Mouse (Mus musculus) intestine, postnatal 0 days (tissue): ENCODE measurements around the gene Zbtb20. TPM values are rescaled to one million over a fixed set of nuclear protein-coding genes. Genes with fewer than 3 reads are reported as not detected.
"Not testable (repeated sequence)": the region's sequence is repeated elsewhere in the genome, so short reads cannot be mapped to it uniquely, and the experiment has no call there.

ENCODE experiments used
- ATAC-seq: fragments of 200-750 bp; cut with Nextera tagmentation; 2 replicates; pipeline ENCODE4 v1.8.0; 2017; ENCODE audit warnings: mild to moderate bottlenecking, moderate TSS enrichment, moderate library complexity
- H3K27ac ChIP-seq: fragments of 300-500 bp; sonication (generic); 2 replicates; pipeline ENCODE4 v1.5.1; 2014; ENCODE audit warnings: mild to moderate bottlenecking, low read depth, low read length, moderate library complexity
- H3K27me3 ChIP-seq: fragments of 300-500 bp; sonication (generic); replicated peaks from 2 replicates; pipeline ENCODE4 v1.6.1; 2014; ENCODE audit warnings: low read length, mixed read lengths; ENCODE audit not compliant: control insufficient read depth, insufficient read depth
- H3K36me3 ChIP-seq: fragments of 300-500 bp; sonication (generic); 2 replicates; pipeline ENCODE4 v1.6.1; 2014; ENCODE audit warnings: mild to moderate bottlenecking, moderate library complexity; ENCODE audit not compliant: control insufficient read depth, insufficient read depth
- H3K4me1 ChIP-seq: fragments of 300-500 bp; sonication (generic); replicated peaks from 2 replicates; pipeline ENCODE4 v1.6.1; 2014; ENCODE audit warnings: antibody characterized with exemption, low read length, mixed read lengths; ENCODE audit not compliant: control insufficient read depth, insufficient read depth
- H3K4me2 ChIP-seq: fragments of 300-500 bp; sonication (generic); replicated peaks from 2 replicates; pipeline ENCODE4 v1.6.1; 2014; ENCODE audit warnings: low read depth, mild to moderate bottlenecking, moderate library complexity
- H3K4me3 ChIP-seq: fragments of 300-500 bp; sonication (generic); 2 replicates; pipeline ENCODE4 v1.5.1; 2014; ENCODE audit warnings: low read depth, low read length
- H3K9ac ChIP-seq: fragments of 300-500 bp; sonication (generic); 2 replicates; pipeline ENCODE4 v1.6.1; 2014; ENCODE audit warnings: mild to moderate bottlenecking, low read depth, low read length
- H3K9me3 ChIP-seq: fragments of 300-500 bp; sonication (generic); 2 replicates; pipeline ENCODE4 v1.6.1; 2016; ENCODE audit warnings: mixed run types; ENCODE audit not compliant: control insufficient read depth
- CTCF ChIP-seq: sonication (generic); IDR thresholded peaks from 2 replicates; pipeline ENCODE4 v1.5.1; 2016; ENCODE audit warnings: low read depth, mild to moderate bottlenecking, control low read depth, antibody characterized with exemption, moderate library complexity
- WGBS: fragments of 180-500 bp; shearing (Covaris S2); extraction: QIAGEN DNeasy Blood & Tissue Kit; methylation state at CpG from one replicate; pipeline ENCODE4 v1.1.7; 2014; 5-methylcytosine and 5-hydroxymethylcytosine counted together
- polyA plus RNA-seq: library from polyadenylated mRNA; unstranded; fragments of >200 nt; fragmentation: Nextera tagmentation; extraction: Ambion mirVana; gene quantifications from 2 replicates; pipeline ENCODE4 v1.2.1, GENCODE M21; 2015

Zbtb20 gene
- polyA plus RNA-seq, 1 experiment from 2014 or later: 10.6 TPM

DNA sequence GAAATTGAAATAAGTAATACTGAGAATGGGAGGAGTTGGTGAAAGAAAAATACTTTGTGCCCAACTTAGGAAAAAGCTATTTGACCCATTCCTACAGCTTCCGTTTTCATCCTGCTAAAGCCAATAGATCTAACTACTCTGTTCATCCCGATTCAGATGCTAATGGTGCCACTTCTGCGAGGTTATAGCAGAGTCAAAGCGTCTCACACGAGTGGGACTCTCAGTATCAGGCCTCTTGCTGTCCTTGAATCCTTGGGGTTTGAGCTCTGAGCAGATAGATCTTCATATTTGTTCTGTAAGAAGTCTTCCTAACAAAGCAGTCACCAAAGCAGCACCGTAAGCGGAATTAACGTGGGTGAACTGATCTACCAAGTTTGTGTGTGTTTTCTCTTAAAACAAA, 37.6 kb downstream of the Zbtb20 start:
- Histone ChIP-seq H3K27ac (no peak overlapping the region), H3K4me1 (no peaks in the 10 kb centered on the region), H3K9me3 (no peaks in the 10 kb centered on the region), H3K36me3 (no peaks in the 10 kb centered on the region), H3K9ac (no peak overlapping the region), H3K4me2 (no peak overlapping the region), H3K4me3 (no peak overlapping the region), H3K27me3 (no peaks in the 10 kb centered on the region)
- no peak for ATAC-seq
- 79% methylated on average over 8 of the region's 8 CpGs for WGBS
- TF ChIP-seq CTCF: no peak

DNA sequence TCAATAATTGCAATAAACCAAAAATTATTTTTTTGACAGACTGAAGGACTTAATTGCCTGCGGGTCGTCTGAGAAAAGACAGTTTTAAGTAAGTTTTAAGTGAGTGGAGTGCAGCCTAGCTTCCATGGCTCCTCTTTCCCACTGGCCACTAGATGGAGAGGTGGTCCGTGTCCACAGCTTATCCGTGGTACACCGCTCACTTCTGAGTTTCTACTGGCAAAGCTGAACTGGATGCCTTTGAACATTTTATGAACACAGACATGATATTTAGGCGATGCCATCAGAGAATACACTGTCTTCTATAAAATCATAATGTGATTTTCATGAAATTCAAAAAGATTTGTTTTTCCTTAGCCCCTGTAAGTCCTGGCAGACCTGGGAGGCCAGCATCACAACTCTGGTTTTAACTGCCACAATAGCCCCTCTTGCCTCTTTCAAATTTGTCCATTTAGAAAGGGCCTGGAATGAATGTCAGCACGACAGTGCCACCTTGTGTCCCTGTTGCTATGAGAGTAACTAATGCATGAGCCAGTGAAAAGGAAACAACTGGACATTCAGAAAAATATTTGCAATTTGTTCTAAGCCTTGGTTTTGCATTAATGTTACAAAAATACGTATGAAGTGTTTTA, 38.9 kb downstream of the Zbtb20 start:
- TF ChIP-seq CTCF: peak; percentile 59
- no peaks in the 10 kb centered on the region for H3K9me3 ChIP-seq
- 54% methylated on average over 8 of the region's 8 CpGs for WGBS
- H3K27me3 ChIP-seq: no peaks in the 10 kb centered on the region
- H3K4me2 ChIP-seq: no peak overlapping the region
- H3K4me1 ChIP-seq: no peaks in the 10 kb centered on the region
- ATAC-seq: no peak
- no peak overlapping the region for H3K27ac ChIP-seq
- H3K4me3 ChIP-seq: no peak overlapping the region
- no peak overlapping the region for H3K9ac ChIP-seq
- H3K36me3 ChIP-seq: no peaks in the 10 kb centered on the region

DNA sequence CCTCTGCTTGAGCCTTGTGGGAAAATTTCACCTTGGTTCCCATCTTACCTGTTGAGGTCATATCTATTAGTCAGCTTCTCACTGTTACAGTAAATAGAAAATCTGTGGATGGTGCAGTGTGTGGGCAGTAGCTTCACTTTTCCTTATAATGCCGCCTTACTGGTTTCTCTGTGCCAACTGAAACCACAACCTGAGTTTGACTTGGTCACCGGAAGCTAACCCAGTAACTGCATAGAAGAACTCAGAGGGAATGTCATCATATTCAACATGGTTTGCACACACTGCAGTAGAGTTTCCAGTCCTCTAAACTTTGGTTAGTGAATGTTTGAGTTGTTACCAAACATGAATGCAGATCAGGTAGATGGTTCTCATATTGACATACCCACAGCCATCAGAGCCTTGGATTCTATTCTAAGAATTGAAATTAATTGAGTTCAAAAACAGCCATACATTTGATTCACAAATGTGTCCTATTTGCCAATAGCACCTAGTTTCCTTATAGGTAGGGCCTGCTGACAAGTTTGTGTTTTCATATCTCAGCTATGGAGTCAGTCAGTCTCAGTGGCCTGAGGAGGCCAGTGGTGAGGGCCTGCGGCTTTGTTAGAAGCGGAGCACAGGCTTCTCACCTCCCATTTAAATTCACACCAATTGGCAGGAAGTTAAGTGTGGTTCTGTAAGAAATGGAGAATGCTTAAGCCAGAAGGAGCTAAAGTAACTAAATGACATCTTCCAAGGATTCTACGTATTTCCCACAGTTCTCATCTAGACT, 44.5 kb downstream of the Zbtb20 start:
- Histone ChIP-seq H3K9me3 (no peaks in the 10 kb centered on the region), H3K9ac (no peak overlapping the region), H3K4me1 (no peaks in the 10 kb centered on the region), H3K4me3 (no peak overlapping the region), H3K27me3 (no peaks in the 10 kb centered on the region), H3K27ac (no peak overlapping the region), H3K36me3 (no peaks in the 10 kb centered on the region), H3K4me2 (no peak overlapping the region)
- no peak for ATAC-seq
- TF ChIP-seq CTCF: no peak
- 94% methylated on average over 5 of the region's 5 CpGs for WGBS

DNA sequence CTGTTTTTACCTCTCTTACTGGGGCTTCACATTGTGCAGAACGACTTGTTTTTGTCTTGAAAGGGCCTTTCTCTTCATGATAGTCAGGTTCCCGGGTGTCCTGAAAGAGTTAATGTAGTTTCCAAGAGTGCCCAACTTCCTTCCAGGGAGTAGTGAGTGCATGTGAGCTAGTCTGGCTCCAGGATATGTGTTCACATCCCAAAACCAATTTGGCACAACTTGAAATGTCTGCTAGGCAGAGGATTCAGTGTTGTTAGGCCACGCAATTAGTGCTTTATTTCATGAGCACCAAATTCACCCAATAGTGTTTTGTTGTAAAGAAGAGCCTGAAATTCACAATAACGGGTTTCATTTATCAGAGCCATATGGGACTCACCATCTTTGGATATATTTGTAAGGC, 45.8 kb downstream of the Zbtb20 start:
- H3K4me1 ChIP-seq: no peaks in the 10 kb centered on the region
- no peak for TF ChIP-seq CTCF
- no peak overlapping the region for H3K27ac ChIP-seq
- no peaks in the 10 kb centered on the region for H3K9me3 ChIP-seq
- no peak overlapping the region for H3K4me2 ChIP-seq
- 77% methylated on average over 4 of the region's 4 CpGs for WGBS
- H3K9ac ChIP-seq: no peak overlapping the region
- no peaks in the 10 kb centered on the region for H3K27me3 ChIP-seq
- no peaks in the 10 kb centered on the region for H3K36me3 ChIP-seq
- no peak overlapping the region for H3K4me3 ChIP-seq
- no peak for ATAC-seq

DNA sequence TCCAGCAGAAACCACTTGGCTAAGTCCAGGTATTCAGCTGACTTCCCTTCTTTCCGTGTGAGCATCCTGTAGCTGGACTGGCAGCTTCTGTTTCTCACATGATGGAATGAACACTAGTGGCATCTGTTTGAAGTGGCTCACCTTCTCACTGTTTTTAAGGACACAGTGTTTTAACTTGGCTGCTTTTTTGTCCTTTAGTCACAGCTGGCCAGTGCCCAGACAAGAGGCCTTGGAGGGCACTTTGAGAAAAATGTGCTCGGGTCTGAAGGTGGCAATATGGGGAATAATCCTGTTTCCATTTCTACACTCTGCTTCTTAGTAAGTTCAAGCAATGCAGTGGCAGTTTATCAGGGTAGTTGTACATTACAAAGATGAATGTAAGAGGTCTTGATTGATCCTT, 62.5 kb downstream of the Zbtb20 start:
- H3K9ac ChIP-seq: no peak overlapping the region
- TF ChIP-seq CTCF: no peak
- no peak overlapping the region for H3K4me3 ChIP-seq
- WGBS: 69% methylated on average over 2 of the region's 2 CpGs
- H3K9me3 ChIP-seq: no peaks in the 10 kb centered on the region
- H3K27ac ChIP-seq: no peak overlapping the region
- H3K4me1 ChIP-seq: no peaks in the 10 kb centered on the region
- ATAC-seq: no peak
- no peak overlapping the region for H3K4me2 ChIP-seq
- H3K27me3 ChIP-seq: no peaks in the 10 kb centered on the region
- no peaks in the 10 kb centered on the region for H3K36me3 ChIP-seq

DNA sequence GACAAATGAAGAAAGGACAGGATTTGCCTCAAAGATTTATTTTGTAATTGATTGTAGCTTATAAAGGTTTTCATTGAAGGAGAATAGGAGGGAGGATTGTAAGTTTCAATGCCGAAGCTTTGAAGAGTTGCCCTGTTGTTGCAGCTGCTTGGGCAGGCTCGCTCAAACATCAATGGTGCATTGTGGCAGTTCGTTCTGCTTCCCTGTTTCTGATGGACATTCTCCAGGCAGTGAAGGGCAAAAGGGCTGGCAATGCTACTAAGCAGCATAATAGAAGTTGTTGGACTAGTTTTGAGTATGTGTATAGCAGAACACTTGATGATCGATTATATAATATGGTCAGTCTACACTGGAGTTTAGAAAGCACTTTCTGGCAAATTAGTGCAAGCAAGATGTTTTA, 71.3 kb downstream of the Zbtb20 start:
- H3K27ac ChIP-seq: no peak overlapping the region
- no peak overlapping the region for H3K4me2 ChIP-seq
- no peak overlapping the region for H3K9ac ChIP-seq
- 65% methylated on average over 4 of the region's 4 CpGs for WGBS
- ATAC-seq: no peak
- no peak overlapping the region for H3K4me3 ChIP-seq
- H3K27me3 ChIP-seq: no peaks in the 10 kb centered on the region
- no peaks in the 10 kb centered on the region for H3K36me3 ChIP-seq
- H3K9me3 ChIP-seq: no peaks in the 10 kb centered on the region
- no peak for TF ChIP-seq CTCF
- H3K4me1 ChIP-seq: no peaks in the 10 kb centered on the region

DNA sequence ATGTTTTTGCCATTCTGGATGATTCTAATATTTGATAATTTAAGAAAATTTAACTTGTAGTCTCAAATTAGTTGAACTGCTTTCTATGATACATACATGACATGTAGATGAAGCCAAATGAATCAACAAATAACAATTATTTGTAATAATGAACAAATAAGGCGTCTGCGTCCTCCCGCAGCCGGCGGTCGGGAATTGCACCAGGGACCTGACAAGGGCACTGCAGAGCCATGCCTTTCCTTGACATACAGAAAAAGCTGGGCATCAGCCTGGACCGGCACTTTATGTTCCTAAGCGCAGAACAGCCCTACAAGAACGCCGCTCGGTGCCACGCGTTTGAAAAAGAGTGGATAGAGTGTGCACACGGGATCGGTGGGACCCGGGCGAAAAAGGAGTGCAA, 79.7 kb downstream of the Zbtb20 start:
- H3K9me3 ChIP-seq, H3K36me3 ChIP-seq, H3K27ac ChIP-seq, H3K9ac ChIP-seq, H3K4me3 ChIP-seq, ATAC-seq, H3K27me3 ChIP-seq, H3K4me1 ChIP-seq, H3K4me2 ChIP-seq: not testable (repeated sequence)
- 97% methylated on average over 17 of the region's 17 CpGs for WGBS
